Mouse (Mus musculus): Measurements from ENCODE around the gene Sfn. TPM values are rescaled to one million over a fixed set of nuclear protein-coding genes. Genes with fewer than 3 reads are reported as not detected.

Gene Sfn
- total and polyA plus RNA-seq, 3 experiments: 1.0 to 2.0 (median 1.1) TPM

- peaks cover 5% of the 10 kb centered on the region for H3K9me3 ChIP-seq (replicated peaks; ENCODE audit: low read length)
- in situ Hi-C loops (cut with MboI; ENCODE audit: low pct_ligation_motif_present, low pct_unique_long_range_greater_than_20kb, low sequenced_read_pairs) (no loop called here), dilution Hi-C loops (cut with MboI; ENCODE audit: extremely low pct_ligation_motif_present, extremely low pct_unique_long_range_greater_than_20kb, low sequenced_read_pairs) (no loop called here)
- peaks cover 9 to 10% of the 10 kb centered on the region in 2 experiments for H3K4me1 ChIP-seq (ENCODE audit: control insufficient read depth in 1 of 2, insufficient read depth in 2 of 2)
- no peak within 1 kb of the TSS for H3K27ac ChIP-seq (ENCODE audit: insufficient read depth, low read depth)
- no peak for TF ChIP-seq CHD2 (IDR thresholded peaks at IDR 0.05; ENCODE audit: low read length)
- no peak for TF ChIP-seq MAZ (IDR thresholded peaks at IDR 0.05; ENCODE audit: low read depth, low read length)
- TF ChIP-seq ZNF384 (IDR thresholded peaks at IDR 0.05; ENCODE audit: low read depth, low read length): peak; percentile 27; the same call in 1 of the 2 replicates
- no peak for TF ChIP-seq TCF12 (IDR thresholded peaks at IDR 0.05; ENCODE audit: low read depth, low read length)
- no peak for TF ChIP-seq MAFK (IDR thresholded peaks at IDR 0.05; ENCODE audit: insufficient replicate concordance, low read length)
- TF ChIP-seq MAX (IDR thresholded peaks at IDR 0.05; ENCODE audit: low read length): peak; percentile 50; the same call in 1 of the 2 replicates
- 0 out of 2 replicates have a peak, but pooled peaks have one; percentile 70 for TF ChIP-seq MYC (IDR thresholded peaks at IDR 0.05; ENCODE audit: low read depth, low read length)
- no peak for TF ChIP-seq NRF1 (IDR thresholded peaks at IDR 0.05; ENCODE audit: low read depth, low read length)
- no peak for TF ChIP-seq RCOR1 (conservative IDR thresholded peaks at IDR 0.05; ENCODE audit: low read depth, low read length)
- H3K9ac ChIP-seq (ENCODE audit: insufficient read depth, low read depth): no peak within 1 kb of the TSS
- H3K27me3 ChIP-seq (replicated peaks): peaks cover 15% of the 10 kb centered on the region
- DNase-seq (ENCODE audit: extremely low read depth): no peak
- H3K4me3 ChIP-seq (replicated peaks in 1 of 3; ENCODE audit: low read depth in 2 of 3, low read length in 2 of 3, poor library complexity in 1 of 3): no peak within 1 kb of the TSS
- no peaks in the 10 kb centered on the region for H3K79me2 ChIP-seq (replicated peaks; ENCODE audit: control insufficient read depth, extremely low read depth, insufficient read depth, poor library complexity, severe bottlenecking)
- no peak within 1 kb of the TSS for H3K4me2 ChIP-seq (ENCODE audit: insufficient read depth, low read depth, poor library complexity, severe bottlenecking)
- H3K36me3 ChIP-seq (replicated peaks in 1 of 2; ENCODE audit: control insufficient read depth in 1 of 2, insufficient read depth in 1 of 2, low read length in 1 of 2): no peaks in the 10 kb centered on the region
Measured at GRCm38 (mm10) chr4:133552768-133553447, 49.1 kb downstream of the Sfn start, which contains the start of gene Nr0b2. Nr0b2 (plus strand) TSS chr4:133553376.

GRCm38 (mm10) chr4:133552029-133552428 lies 49.9 kb downstream of the Sfn start:
- H3K27me3 ChIP-seq (replicated peaks): peaks cover 10% of the 10 kb centered on the region
- H3K27ac ChIP-seq (ENCODE audit: insufficient read depth, low read depth): no peak overlapping the region
- no peaks in the 10 kb centered on the region for H3K79me2 ChIP-seq (replicated peaks; ENCODE audit: control insufficient read depth, extremely low read depth, insufficient read depth, poor library complexity, severe bottlenecking)
- no peak overlapping the region for H3K9ac ChIP-seq (ENCODE audit: insufficient read depth, low read depth)
- no peak for DNase-seq (ENCODE audit: extremely low read depth)
- no peak overlapping the region for H3K4me3 ChIP-seq (replicated peaks in 1 of 3; ENCODE audit: low read depth in 2 of 3, low read length in 2 of 3, poor library complexity in 1 of 3)
- peaks cover 5% of the 10 kb centered on the region for H3K9me3 ChIP-seq (replicated peaks; ENCODE audit: low read length)
- TF ChIP-seq ZKSCAN1 (IDR thresholded peaks at IDR 0.05; ENCODE audit: borderline replicate concordance, low read depth, low read length) (no peak), UBTF (IDR thresholded peaks at IDR 0.05; ENCODE audit: low read depth, low read length) (no peak), JUN (IDR thresholded peaks at IDR 0.05; ENCODE audit: insufficient read depth, low read depth, low read length) (no peak), RCOR1 (conservative IDR thresholded peaks at IDR 0.05; ENCODE audit: low read depth, low read length) (no peak), MAFK (IDR thresholded peaks at IDR 0.05; ENCODE audit: insufficient replicate concordance, low read length) (no peak), USF2 (conservative IDR thresholded peaks at IDR 0.05; ENCODE audit: low read depth, low read length) (no peak), SIN3A (IDR thresholded peaks at IDR 0.05; ENCODE audit: low read length) (no peak), CHD2 (IDR thresholded peaks at IDR 0.05; ENCODE audit: low read length) (no peak), POLR2A (IDR thresholded peaks at IDR 0.05; ENCODE audit: low read depth, low read length) (no peak), ELF1 (IDR thresholded peaks at IDR 0.05; ENCODE audit: low read depth, low read length) (no peak), HCFC1 (IDR thresholded peaks at IDR 0.05; ENCODE audit: low read depth, low read length) (no peak), TCF12 (IDR thresholded peaks at IDR 0.05; ENCODE audit: low read depth, low read length) (no peak), USF1 (IDR thresholded peaks at IDR 0.05; ENCODE audit: low read depth, low read length) (no peak), NELFE (IDR thresholded peaks at IDR 0.05; ENCODE audit: low read depth, low read length) (no peak), PAX5 (IDR thresholded peaks at IDR 0.05; ENCODE audit: low read length) (no peak), MAX (IDR thresholded peaks at IDR 0.05; ENCODE audit: low read length) (no peak)
- in situ Hi-C loops (cut with MboI; ENCODE audit: low pct_ligation_motif_present, low pct_unique_long_range_greater_than_20kb, low sequenced_read_pairs): no loop called here
- no peak overlapping the region for H3K4me2 ChIP-seq (ENCODE audit: insufficient read depth, low read depth, poor library complexity, severe bottlenecking)
- peaks cover 9 to 10% of the 10 kb centered on the region in 2 experiments for H3K4me1 ChIP-seq (ENCODE audit: control insufficient read depth in 1 of 2, insufficient read depth in 2 of 2)
- dilution Hi-C loops (cut with MboI; ENCODE audit: extremely low pct_ligation_motif_present, extremely low pct_unique_long_range_greater_than_20kb, low sequenced_read_pairs): no loop called here
- no peaks in the 10 kb centered on the region for H3K36me3 ChIP-seq (replicated peaks in 1 of 2; ENCODE audit: control insufficient read depth in 1 of 2, insufficient read depth in 1 of 2, low read length in 1 of 2)

Other genes with a start within 250 kb of the Sfn start
- gene Wdtc1, start 248.7 kb downstream of the Sfn start, total RNA-seq (2012; rRNA removed): 6.8 and 10.8 TPM in 2 replicates
- gene Wdtc1, start 248.7 kb downstream of the Sfn start, total RNA-seq (2014; rRNA removed): 2.8 and 3.0 TPM in 2 replicates
- gene Wdtc1, start 248.7 kb downstream of the Sfn start, polyA plus RNA-seq (2012; ENCODE audit: insufficient read length, low read depth): 9.1 and 9.6 TPM in 2 replicates
- gene Slc9a1, start 232.5 kb downstream of the Sfn start, total RNA-seq (2012; rRNA removed): 4.2 and 4.7 TPM in 2 replicates
- gene Slc9a1, start 232.5 kb downstream of the Sfn start, total RNA-seq (2014; rRNA removed): 0.66 and 1.4 TPM in 2 replicates
- 12.0 and 16.7 TPM in 2 replicates for gene Slc9a1, start 232.5 kb downstream of the Sfn start, polyA plus RNA-seq (2012; ENCODE audit: insufficient read length, low read depth)
- gene Tent5b, start 122.0 kb downstream of the Sfn start, total RNA-seq (2012; rRNA removed): 0.13 TPM in 1 of 2 replicates, not detected in the other
- gene Tent5b, start 122.0 kb downstream of the Sfn start, total RNA-seq (2014; rRNA removed): not detected in 2 replicates
- not detected in 2 replicates for gene Tent5b, start 122.0 kb downstream of the Sfn start, polyA plus RNA-seq (2012; ENCODE audit: insufficient read length, low read depth)
- not detected in 2 replicates for gene Trnp1, start 103.6 kb downstream of the Sfn start, total RNA-seq (2012; rRNA removed)
- gene Trnp1, start 103.6 kb downstream of the Sfn start, total RNA-seq (2014; rRNA removed): not detected in 2 replicates
- not detected in 2 replicates for gene Trnp1, start 103.6 kb downstream of the Sfn start, polyA plus RNA-seq (2012; ENCODE audit: insufficient read length, low read depth)
- not detected in 2 replicates for gene Kdf1, start 83.2 kb downstream of the Sfn start, total RNA-seq (2012; rRNA removed)
- not detected in 2 replicates for gene Kdf1, start 83.2 kb downstream of the Sfn start, total RNA-seq (2014; rRNA removed)
- gene Kdf1, start 83.2 kb downstream of the Sfn start, polyA plus RNA-seq (2012; ENCODE audit: insufficient read length, low read depth): not detected in 2 replicates
- gene Nudc, start 56.2 kb downstream of the Sfn start, total RNA-seq (2012; rRNA removed): 408 and 453 TPM in 2 replicates
- gene Nudc, start 56.2 kb downstream of the Sfn start, total RNA-seq (2014; rRNA removed): 199 and 206 TPM in 2 replicates
- 718 and 764 TPM in 2 replicates for gene Nudc, start 56.2 kb downstream of the Sfn start, polyA plus RNA-seq (2012; ENCODE audit: insufficient read length, low read depth)
- gene Nr0b2, start 48.8 kb downstream of the Sfn start, total RNA-seq (2012; rRNA removed): not detected in 2 replicates
- gene Nr0b2, start 48.8 kb downstream of the Sfn start, total RNA-seq (2014; rRNA removed): not detected in 2 replicates
- gene Nr0b2, start 48.8 kb downstream of the Sfn start, polyA plus RNA-seq (2012; ENCODE audit: insufficient read length, low read depth): not detected in 2 replicates
- 10.8 and 15.7 TPM in 2 replicates for gene Gpatch3, start 27.4 kb downstream of the Sfn start, total RNA-seq (2012; rRNA removed)
- gene Gpatch3, start 27.4 kb downstream of the Sfn start, total RNA-seq (2014; rRNA removed): 7.2 and 9.7 TPM in 2 replicates
- gene Gpatch3, start 27.4 kb downstream of the Sfn start, polyA plus RNA-seq (2012; ENCODE audit: insufficient read length, low read depth): 20.9 and 26.1 TPM in 2 replicates
- 36.2 and 37.4 TPM in 2 replicates for gene Gpn2, start 17.8 kb downstream of the Sfn start, total RNA-seq (2012; rRNA removed)
- gene Gpn2, start 17.8 kb downstream of the Sfn start, total RNA-seq (2014; rRNA removed): 30.0 and 35.9 TPM in 2 replicates
- gene Gpn2, start 17.8 kb downstream of the Sfn start, polyA plus RNA-seq (2012; ENCODE audit: insufficient read length, low read depth): 34.1 and 36.8 TPM in 2 replicates
- gene Zdhhc18, start 48.0 kb upstream of the Sfn start, total RNA-seq (2012; rRNA removed): 20.1 and 24.3 TPM in 2 replicates
- gene Zdhhc18, start 48.0 kb upstream of the Sfn start, total RNA-seq (2014; rRNA removed): 13.7 and 15.9 TPM in 2 replicates
- gene Zdhhc18, start 48.0 kb upstream of the Sfn start, polyA plus RNA-seq (2012; ENCODE audit: insufficient read length, low read depth): 31.0 and 31.8 TPM in 2 replicates
- 3.7 and 4.3 TPM in 2 replicates for gene Pigv, start 70.5 kb upstream of the Sfn start, total RNA-seq (2012; rRNA removed)
- gene Pigv, start 70.5 kb upstream of the Sfn start, total RNA-seq (2014; rRNA removed): 3.6 and 5.0 TPM in 2 replicates
- gene Pigv, start 70.5 kb upstream of the Sfn start, polyA plus RNA-seq (2012; ENCODE audit: insufficient read length, low read depth): 2.9 and 4.0 TPM in 2 replicates
- 17.9 and 19.1 TPM in 2 replicates for gene Arid1a, start 154.6 kb upstream of the Sfn start, total RNA-seq (2012; rRNA removed)
- gene Arid1a, start 154.6 kb upstream of the Sfn start, total RNA-seq (2014; rRNA removed): 4.7 and 6.4 TPM in 2 replicates
- 36.3 and 47.1 TPM in 2 replicates for gene Arid1a, start 154.6 kb upstream of the Sfn start, polyA plus RNA-seq (2012; ENCODE audit: insufficient read length, low read depth)

Measured in CH12.LX (cell line).